Mouse (Mus musculus) hindbrain, embryonic 10.5 days (tissue): ENCODE results near the gene Cyp2s1. TPM values are rescaled to one million over a fixed set of nuclear protein-coding genes. Genes with fewer than 3 reads are reported as not detected.

Source experiments
- DNase-seq: peaks from one replicate; pipeline ENCODE4 v3.0.0-alpha.2; 2017; ENCODE audit warnings: low spot score
- H3K27ac ChIP-seq: fragments of 300-500 bp; sonication (generic); 2 replicates; pipeline ENCODE4 v1.5.1; 2016; ENCODE audit warnings: mild to moderate bottlenecking, moderate library complexity
- H3K27me3 ChIP-seq: fragments of 300-500 bp; sonication (generic); 2 replicates; pipeline ENCODE4 v1.6.1; 2016; ENCODE audit warnings: mild to moderate bottlenecking; ENCODE audit not compliant: poor library complexity, insufficient read depth, severe bottlenecking
- H3K36me3 ChIP-seq: fragments of 300-500 bp; sonication (generic); 2 replicates; pipeline ENCODE4 v1.6.1; 2016; ENCODE audit warnings: mild to moderate bottlenecking, moderate library complexity
- H3K4me1 ChIP-seq: fragments of 300-500 bp; sonication (generic); replicated peaks from 2 replicates; pipeline ENCODE4 v1.6.1; 2016; ENCODE audit warnings: mild to moderate bottlenecking
- H3K4me3 ChIP-seq: fragments of 300-500 bp; sonication (generic); 2 replicates; pipeline ENCODE4 v1.5.1; 2016; ENCODE audit warnings: mild to moderate bottlenecking, moderate library complexity
- H3K9me3 ChIP-seq: fragments of 300-500 bp; sonication (generic); 2 replicates; pipeline ENCODE4 v1.6.1; 2016; ENCODE audit warnings: mild to moderate bottlenecking, moderate library complexity
- WGBS: fragments of 180-500 bp; shearing (Covaris S2); methylation state at CpG from one replicate; pipeline ENCODE4 v1.1.7; 2016; 5-methylcytosine and 5-hydroxymethylcytosine counted together
- polyA plus RNA-seq: library from polyadenylated mRNA; unstranded; fragments of >200 nt; fragmentation: Nextera tagmentation; extraction: Ambion mirVana; gene quantifications from 2 replicates; pipeline ENCODE4 v1.2.1, GENCODE M21; 2016

Cyp2s1 gene
- polyA plus RNA-seq, 1 experiment from 2014 or later = 0.44 TPM

GRCm38 (mm10) chr7:25835188-25835891 lies 18.6 kb upstream of the Cyp2s1 start:
- H3K4me1 ChIP-seq = no peaks in the 10 kb centered on the region
- no peak overlapping the region for H3K4me3 ChIP-seq
- H3K27me3 ChIP-seq = no peaks in the 10 kb centered on the region
- WGBS = 83% methylated on average over 10 of the region's 10 CpGs
- H3K27ac ChIP-seq = no peak overlapping the region
- H3K9me3 ChIP-seq = no peaks in the 10 kb centered on the region
- H3K36me3 ChIP-seq = no peaks in the 10 kb centered on the region
- no peak for DNase-seq

GRCm38 (mm10) chr7:25831557-25832530 lies 15.1 kb upstream of the Cyp2s1 start:
- H3K4me1 ChIP-seq = no peaks in the 10 kb centered on the region
- no peaks in the 10 kb centered on the region for H3K9me3 ChIP-seq
- WGBS = 83% methylated on average over 10 of the region's 10 CpGs
- no peak overlapping the region for H3K4me3 ChIP-seq
- no peak for DNase-seq
- no peaks in the 10 kb centered on the region for H3K27me3 ChIP-seq
- no peak overlapping the region for H3K27ac ChIP-seq
- H3K36me3 ChIP-seq = no peaks in the 10 kb centered on the region

- no peaks in the 10 kb centered on the region for H3K27me3 ChIP-seq
- no peaks in the 10 kb centered on the region for H3K9me3 ChIP-seq
- H3K4me1 ChIP-seq = no peaks in the 10 kb centered on the region
- H3K4me3 ChIP-seq = no peak overlapping the region
- H3K36me3 ChIP-seq = no peaks in the 10 kb centered on the region
- H3K27ac ChIP-seq = no peak overlapping the region; the same call in 1 of the 2 replicates
- DNase-seq = peak; percentile 26
- 65% methylated on average over 2 of the region's 2 CpGs for WGBS
These were observed 13.5 kb upstream of the Cyp2s1 start for GRCm38 (mm10) chr7:25830251-25830650.

- no peaks in the 10 kb centered on the region for H3K4me1 ChIP-seq
- no peaks in the 10 kb centered on the region for H3K36me3 ChIP-seq
- H3K27ac ChIP-seq = no peak overlapping the region
- no peaks in the 10 kb centered on the region for H3K9me3 ChIP-seq
- H3K4me3 ChIP-seq = no peak overlapping the region
- WGBS = 75% methylated on average over 3 of the region's 3 CpGs
- H3K27me3 ChIP-seq = no peaks in the 10 kb centered on the region
- no peak for DNase-seq
These were observed 10.5 kb upstream of the Cyp2s1 start for GRCm38 (mm10) chr7:25827199-25827598.

- no peak for DNase-seq
- Histone ChIP-seq H3K36me3 (no peaks in the 10 kb centered on the region), H3K9me3 (no peaks in the 10 kb centered on the region), H3K4me1 (no peaks in the 10 kb centered on the region), H3K27ac (no peak overlapping the region), H3K4me3 (no peak overlapping the region), H3K27me3 (no peaks in the 10 kb centered on the region)
- 84% methylated on average over 6 of the region's 6 CpGs for WGBS
These were observed 9.3 kb upstream of the Cyp2s1 start for GRCm38 (mm10) chr7:25826029-25826428.

GRCm38 (mm10) chr7:25825043-25825442 lies 8.3 kb upstream of the Cyp2s1 start:
- H3K4me1 ChIP-seq = no peaks in the 10 kb centered on the region
- no peak overlapping the region for H3K27ac ChIP-seq
- no peaks in the 10 kb centered on the region for H3K9me3 ChIP-seq
- DNase-seq = no peak
- no peaks in the 10 kb centered on the region for H3K27me3 ChIP-seq
- H3K4me3 ChIP-seq = no peak overlapping the region
- H3K36me3 ChIP-seq = no peaks in the 10 kb centered on the region
- WGBS = 53% methylated on average over 9 of the region's 9 CpGs

- H3K27ac ChIP-seq = no peak overlapping the region
- no peaks in the 10 kb centered on the region for H3K36me3 ChIP-seq
- DNase-seq = no peak
- 25% methylated on average over 7 of the region's 7 CpGs for WGBS
- H3K27me3 ChIP-seq = peaks cover 33% of the 10 kb centered on the region
- no peaks in the 10 kb centered on the region for H3K9me3 ChIP-seq
- peaks cover 17% of the 10 kb centered on the region for H3K4me1 ChIP-seq
- peak overlapping the region; percentile 58; the same call in 1 of the 2 replicates for H3K4me3 ChIP-seq
These were observed 1.1 kb downstream of the Cyp2s1 start for GRCm38 (mm10) chr7:25815571-25815970.

- Histone ChIP-seq H3K36me3 (no peaks in the 10 kb centered on the region), H3K4me1 (peaks cover 17% of the 10 kb centered on the region), H3K9me3 (no peaks in the 10 kb centered on the region), H3K27me3 (peaks cover 33% of the 10 kb centered on the region), H3K27ac (no peak overlapping the region), H3K4me3 (no peak overlapping the region)
- WGBS = 84% methylated on average over 9 of the region's 9 CpGs
- no peak for DNase-seq
These were observed 2.0 kb downstream of the Cyp2s1 start for GRCm38 (mm10) chr7:25814711-25815110.

GRCm38 (mm10) chr7:25812195-25812594 lies 4.5 kb downstream of the Cyp2s1 start:
- WGBS = 67% methylated on average over 1 of the region's 1 CpGs
- no peaks in the 10 kb centered on the region for H3K36me3 ChIP-seq
- no peak for DNase-seq
- H3K4me3 ChIP-seq = no peak overlapping the region
- H3K27ac ChIP-seq = no peak overlapping the region
- no peaks in the 10 kb centered on the region for H3K9me3 ChIP-seq
- peaks cover 31% of the 10 kb centered on the region for H3K27me3 ChIP-seq
- peaks cover 17% of the 10 kb centered on the region for H3K4me1 ChIP-seq

GRCm38 (mm10) chr7:25811716-25812115 lies 5.0 kb downstream of the Cyp2s1 start:
- H3K27me3 ChIP-seq = peaks cover 26% of the 10 kb centered on the region
- peaks cover 16% of the 10 kb centered on the region for H3K4me1 ChIP-seq
- no peak overlapping the region for H3K27ac ChIP-seq
- 73% methylated on average over 2 of the region's 2 CpGs for WGBS
- DNase-seq = no peak
- H3K36me3 ChIP-seq = no peaks in the 10 kb centered on the region
- H3K4me3 ChIP-seq = no peak overlapping the region
- H3K9me3 ChIP-seq = no peaks in the 10 kb centered on the region

- Histone ChIP-seq H3K4me1 (peaks cover 17% of the 10 kb centered on the region), H3K27ac (peak overlapping the region; percentile 50), H3K4me3 (peak overlapping the region; percentile 27; the same call in 1 of the 2 replicates), H3K36me3 (no peaks in the 10 kb centered on the region), H3K9me3 (no peaks in the 10 kb centered on the region), H3K27me3 (no peaks in the 10 kb centered on the region)
- DNase-seq = peak; percentile 78
- 31% methylated on average over 21 of the region's 21 CpGs for WGBS
These were observed 10.9 kb downstream of the Cyp2s1 start for GRCm38 (mm10) chr7:25805631-25806343.

- DNase-seq = no peak
- Histone ChIP-seq H3K36me3 (no peaks in the 10 kb centered on the region), H3K27me3 (no peaks in the 10 kb centered on the region), H3K9me3 (no peaks in the 10 kb centered on the region), H3K4me1 (peaks cover 17% of the 10 kb centered on the region), H3K4me3 (no peak overlapping the region), H3K27ac (no peak overlapping the region)
- 78% methylated on average over 4 of the region's 4 CpGs for WGBS
These were observed 11.9 kb downstream of the Cyp2s1 start for GRCm38 (mm10) chr7:25804792-25805191.
